Mouse (Mus musculus) midbrain, embryonic 13.5 days (tissue): ENCODE data around the gene Ints14. TPM values are rescaled to one million over a fixed set of nuclear protein-coding genes. Genes with fewer than 3 reads are reported as not detected.

Experiments used
- ATAC-seq: fragments of 200-750 bp; cut with Nextera tagmentation; 2 replicates; pipeline ENCODE4 v1.8.0; 2017; ENCODE audit warnings: mild to moderate bottlenecking, moderate TSS enrichment, moderate library complexity
- H3K27ac ChIP-seq: fragments of 300-500 bp; sonication (generic); 2 replicates; pipeline ENCODE4 v1.5.1; 2015; ENCODE audit warnings: inconsistent platforms, mild to moderate bottlenecking, moderate library complexity
- H3K27me3 ChIP-seq: fragments of 300-500 bp; sonication (generic); 2 replicates; pipeline ENCODE4 v1.6.1; 2015; ENCODE audit warnings: mild to moderate bottlenecking, inconsistent platforms
- H3K36me3 ChIP-seq: fragments of 300-500 bp; sonication (generic); 2 replicates; pipeline ENCODE4 v1.6.1; 2015; ENCODE audit warnings: mild to moderate bottlenecking, inconsistent platforms
- H3K4me1 ChIP-seq: fragments of 300-500 bp; sonication (generic); replicated peaks from 2 replicates; pipeline ENCODE4 v1.6.1; 2015; ENCODE audit warnings: inconsistent platforms
- H3K4me2 ChIP-seq: fragments of 300-500 bp; sonication (generic); replicated peaks from 2 replicates; pipeline ENCODE4 v1.6.1; 2015; ENCODE audit warnings: moderate library complexity, mild to moderate bottlenecking, inconsistent platforms
- H3K4me3 ChIP-seq: fragments of 300-500 bp; sonication (generic); replicated peaks from 2 replicates; pipeline ENCODE4 v1.5.1; 2015; ENCODE audit warnings: mild to moderate bottlenecking, inconsistent platforms
- H3K9ac ChIP-seq: fragments of 300-500 bp; sonication (generic); replicated peaks from 2 replicates; pipeline ENCODE4 v1.6.1; 2015; ENCODE audit warnings: mild to moderate bottlenecking, inconsistent platforms
- H3K9me3 ChIP-seq: fragments of 300-500 bp; sonication (generic); 2 replicates; pipeline ENCODE4 v1.6.1; 2016; ENCODE audit warnings: mild to moderate bottlenecking, inconsistent platforms
- WGBS: fragments of 180-500 bp; shearing (Covaris S2); methylation state at CpG from one replicate; pipeline ENCODE4 v1.1.7; 2015; 5-methylcytosine and 5-hydroxymethylcytosine counted together
- polyA plus RNA-seq: library from polyadenylated mRNA; unstranded; fragments of >200 nt; fragmentation: Nextera tagmentation; extraction: Ambion mirVana; gene quantifications from 2 replicates; pipeline ENCODE4 v1.2.1, GENCODE M21; 2015

Gene Ints14
- polyA plus RNA-seq, 1 experiment from 2014 or later = 50.3 TPM

GRCm38 (mm10) chr9:64937491-64937890 lies 23.2 kb upstream of the Ints14 start:
- H3K4me1 ChIP-seq = peaks cover 12% of the 10 kb centered on the region
- no peak overlapping the region for H3K27ac ChIP-seq
- no peak for ATAC-seq
- H3K36me3 ChIP-seq = no peaks in the 10 kb centered on the region
- no peaks in the 10 kb centered on the region for H3K9me3 ChIP-seq
- H3K9ac ChIP-seq = no peak overlapping the region
- whole genome bisulfite sequencing = 60% methylated on average over 5 of the region's 5 CpGs
- no peaks in the 10 kb centered on the region for H3K27me3 ChIP-seq
- H3K4me3 ChIP-seq = no peak overlapping the region
- H3K4me2 ChIP-seq = no peak overlapping the region

- WGBS = 90% methylated on average over 5 of the region's 5 CpGs
- H3K27me3 ChIP-seq = no peaks in the 10 kb centered on the region
- no peaks in the 10 kb centered on the region for H3K36me3 ChIP-seq
- no peak overlapping the region for H3K4me3 ChIP-seq
- H3K4me1 ChIP-seq = peaks cover 12% of the 10 kb centered on the region
- H3K9ac ChIP-seq = no peak overlapping the region
- no peak overlapping the region for H3K27ac ChIP-seq
- no peak overlapping the region for H3K4me2 ChIP-seq
- H3K9me3 ChIP-seq = no peaks in the 10 kb centered on the region
- no peak for ATAC-seq
These were observed 22.2 kb upstream of the Ints14 start for GRCm38 (mm10) chr9:64938535-64938934.

GRCm38 (mm10) chr9:64939281-64939680 lies 21.4 kb upstream of the Ints14 start:
- no peaks in the 10 kb centered on the region for H3K27me3 ChIP-seq
- no peaks in the 10 kb centered on the region for H3K36me3 ChIP-seq
- H3K4me3 ChIP-seq = no peak overlapping the region
- no peak overlapping the region for H3K27ac ChIP-seq
- no peaks in the 10 kb centered on the region for H3K9me3 ChIP-seq
- H3K4me2 ChIP-seq = no peak overlapping the region
- WGBS = 69% methylated on average over 4 of the region's 4 CpGs
- H3K9ac ChIP-seq = no peak overlapping the region
- no peak for ATAC-seq
- H3K4me1 ChIP-seq = peaks cover 5% of the 10 kb centered on the region

GRCm38 (mm10) chr9:64939790-64940189 lies 20.9 kb upstream of the Ints14 start:
- H3K9ac ChIP-seq = no peak overlapping the region
- WGBS = 82% methylated on average over 2 of the region's 2 CpGs
- H3K4me1 ChIP-seq = no peaks in the 10 kb centered on the region; the same call in 1 of the 2 replicates
- H3K9me3 ChIP-seq = no peaks in the 10 kb centered on the region
- no peaks in the 10 kb centered on the region for H3K36me3 ChIP-seq
- H3K27ac ChIP-seq = no peak overlapping the region
- no peak overlapping the region for H3K4me2 ChIP-seq
- H3K27me3 ChIP-seq = no peaks in the 10 kb centered on the region
- H3K4me3 ChIP-seq = no peak overlapping the region
- ATAC-seq = no peak

GRCm38 (mm10) chr9:64940731-64941346 lies 19.9 kb upstream of the Ints14 start:
- H3K9ac ChIP-seq = no peak overlapping the region
- no peak for ATAC-seq
- H3K27ac ChIP-seq = no peak overlapping the region
- no peak overlapping the region for H3K4me3 ChIP-seq
- H3K4me2 ChIP-seq = no peak overlapping the region
- peaks cover 6% of the 10 kb centered on the region; the same call in 1 of the 2 replicates for H3K27me3 ChIP-seq
- no peaks in the 10 kb centered on the region for H3K36me3 ChIP-seq
- WGBS = 82% methylated on average over 11 of the region's 11 CpGs
- no peaks in the 10 kb centered on the region for H3K9me3 ChIP-seq
- H3K4me1 ChIP-seq = no peaks in the 10 kb centered on the region; the same call in 1 of the 2 replicates

GRCm38 (mm10) chr9:64941650-64942049 lies 19.1 kb upstream of the Ints14 start:
- no peaks in the 10 kb centered on the region for H3K36me3 ChIP-seq
- H3K27me3 ChIP-seq = peaks cover 6% of the 10 kb centered on the region; the same call in 1 of the 2 replicates
- H3K9me3 ChIP-seq = no peaks in the 10 kb centered on the region
- H3K9ac ChIP-seq = no peak overlapping the region
- H3K27ac ChIP-seq = no peak overlapping the region
- no peak overlapping the region for H3K4me3 ChIP-seq
- no peak overlapping the region for H3K4me2 ChIP-seq
- H3K4me1 ChIP-seq = no peaks in the 10 kb centered on the region; the same call in 1 of the 2 replicates
- 90% methylated on average over 4 of the region's 4 CpGs for WGBS
- no peak for ATAC-seq

- H3K4me2 ChIP-seq = no peak overlapping the region
- 31% methylated on average over 11 of the region's 11 CpGs for WGBS
- no peak overlapping the region for H3K9ac ChIP-seq
These were observed 16.7 kb upstream of the Ints14 start for GRCm38 (mm10) chr9:64943997-64944396.

GRCm38 (mm10) chr9:64947483-64948095 lies 13.1 kb upstream of the Ints14 start:
- WGBS = 87% methylated on average over 9 of the region's 9 CpGs
- Histone ChIP-seq H3K27ac (no peak overlapping the region), H3K4me3 (no peak overlapping the region), H3K9ac (no peak overlapping the region), H3K36me3 (no peaks in the 10 kb centered on the region), H3K4me1 (peaks cover 5% of the 10 kb centered on the region; the same call in 1 of the 2 replicates), H3K27me3 (peaks cover 22% of the 10 kb centered on the region), H3K4me2 (no peak overlapping the region), H3K9me3 (no peaks in the 10 kb centered on the region)
- no peak for ATAC-seq

More at GRCm38 (mm10) chr9:64943997-64944396, 16.7 kb upstream of the Ints14 start:
- Histone ChIP-seq H3K4me1 (no peaks in the 10 kb centered on the region; the same call in 1 of the 2 replicates), H3K27me3 (peaks cover 10% of the 10 kb centered on the region; the same call in 1 of the 2 replicates), H3K27ac (no peak overlapping the region), H3K4me3 (no peak overlapping the region), H3K36me3 (no peaks in the 10 kb centered on the region), H3K9me3 (no peaks in the 10 kb centered on the region)
- ATAC-seq = no peak

GRCm38 (mm10) chr9:64951161-64951657 lies 9.5 kb upstream of the Ints14 start, which contains the start of gene Slc24a1:
Gene Slc24a1, minus strand, starts transcription at chr9:64951607.
- H3K36me3 ChIP-seq = no peaks in the 10 kb centered on the region
- H3K9ac ChIP-seq = no peak within 1 kb of the TSS
- ATAC-seq = no peak
- H3K9me3 ChIP-seq = no peaks in the 10 kb centered on the region
- 0 out of 2 replicates have a peak, but pooled peaks cover 5% of the 10 kb centered on the region for H3K4me1 ChIP-seq
- 34% methylated on average over 11 of the region's 11 CpGs for WGBS
- peaks cover 25% of the 10 kb centered on the region for H3K27me3 ChIP-seq
- no peak within 1 kb of the TSS for H3K4me3 ChIP-seq
- H3K4me2 ChIP-seq = no peak within 1 kb of the TSS
- no peak within 1 kb of the TSS for H3K27ac ChIP-seq

GRCm38 (mm10) chr9:64952055-64952454 lies 8.7 kb upstream of the Ints14 start:
- ATAC-seq = no peak

GRCm38 (mm10) chr9:64953190-64953589 lies 7.5 kb upstream of the Ints14 start:
- Histone ChIP-seq H3K4me3 (no peak overlapping the region), H3K36me3 (no peaks in the 10 kb centered on the region), H3K9ac (no peak overlapping the region), H3K27me3 (peaks cover 22% of the 10 kb centered on the region), H3K9me3 (no peaks in the 10 kb centered on the region), H3K4me1 (0 out of 2 replicates have a peak, but pooled peaks cover 5% of the 10 kb centered on the region), H3K4me2 (no peak overlapping the region), H3K27ac (no peak overlapping the region)
- ATAC-seq = no peak
- 86% methylated on average over 7 of the region's 7 CpGs for WGBS

More at GRCm38 (mm10) chr9:64952055-64952454, 8.7 kb upstream of the Ints14 start:
- no peaks in the 10 kb centered on the region for H3K9me3 ChIP-seq
- H3K4me2 ChIP-seq = no peak overlapping the region
- 14% methylated on average over 5 of the region's 5 CpGs for WGBS
- H3K36me3 ChIP-seq = no peaks in the 10 kb centered on the region
- no peak overlapping the region for H3K9ac ChIP-seq
- 0 out of 2 replicates have a peak, but pooled peaks cover 5% of the 10 kb centered on the region for H3K4me1 ChIP-seq
- peaks cover 25% of the 10 kb centered on the region for H3K27me3 ChIP-seq
- no peak overlapping the region for H3K4me3 ChIP-seq
- H3K27ac ChIP-seq = no peak overlapping the region

- Histone ChIP-seq H3K9ac (no peak overlapping the region), H3K4me1 (peaks cover 14% of the 10 kb centered on the region), H3K9me3 (no peaks in the 10 kb centered on the region), H3K27me3 (peaks cover 13% of the 10 kb centered on the region), H3K4me3 (no peak overlapping the region), H3K36me3 (no peaks in the 10 kb centered on the region), H3K27ac (no peak overlapping the region), H3K4me2 (0 out of 2 replicates have a peak overlapping the region, but pooled peaks have one; percentile 19)
- WGBS = 26% methylated on average over 12 of the region's 12 CpGs
- no peak for ATAC-seq
These were observed 4.4 kb upstream of the Ints14 start for GRCm38 (mm10) chr9:64956337-64956736.
